Mouse (Mus musculus) CD8-positive naive resting alpha-beta T cell, adult 57 days (primary cell): ENCODE measurements around the gene Akap7. TPM values are rescaled to one million over a fixed set of nuclear protein-coding genes. Genes with fewer than 3 reads are reported as not detected.

Experiments used
- total RNA-seq: library from RNA; stranded (reverse); gene quantifications from one replicate; pipeline ENCODE4 v1.2.4, GENCODE M21; 2023

Gene Akap7
- total RNA-seq = 3.9 TPM

GRCm38 (mm10) chr10:25307770-25308169, at the start of gene Akap7:
Akap7 (minus strand) TSS chr10:25307870.

Other genes starting within 250 kb of the Akap7 start
- gene Epb41l2, start 51.9 kb upstream of the Akap7 start, total RNA-seq = 70.9 TPM
- not detected for gene Smlr1, start 228.4 kb upstream of the Akap7 start, total RNA-seq